Mouse (Mus musculus): Measurements from ENCODE around the gene Gm49416. TPM values are rescaled to one million over a fixed set of nuclear protein-coding genes. Genes with fewer than 3 reads are reported as not detected.

Gene Gm49416
- polyA plus RNA-seq, 2 experiments: not detected

DNA sequence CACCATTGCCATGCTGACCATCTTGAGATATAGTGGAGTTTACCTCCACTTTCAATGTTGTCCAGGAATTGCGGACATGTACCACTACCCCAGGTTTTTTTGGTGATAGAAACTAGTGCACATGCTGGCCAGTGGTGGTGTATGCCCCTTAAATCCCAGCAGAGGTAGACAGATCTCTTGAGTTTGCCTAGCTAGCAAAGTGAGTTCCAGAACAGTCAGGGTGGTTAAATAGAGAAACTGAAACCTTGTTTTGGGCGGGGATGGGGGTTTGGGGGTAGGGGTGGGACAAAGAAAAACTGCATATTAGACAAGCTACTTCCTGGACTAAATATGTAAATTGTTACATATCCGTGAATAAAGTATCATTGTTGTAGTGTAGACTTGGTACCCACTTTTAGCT lies 30.3 kb downstream of the Gm49416 start:
- peaks cover 13% of the 10 kb centered on the region for H3K4me1 ChIP-seq (ENCODE audit: control insufficient read depth, insufficient read depth, low read length)
- no peak overlapping the region for H3K4me2 ChIP-seq (replicated peaks; ENCODE audit: low read depth, low read length, severe bottlenecking)
- WGBS: 91% methylated on average over 3 of the region's 3 CpGs
- DNase-seq (ENCODE audit: low spot score): no peak
- TF ChIP-seq POLR2A (IDR thresholded peaks at IDR 0.05; ENCODE audit: borderline replicate concordance, extremely low read depth, insufficient read depth, insufficient read length): no peak
- no peaks in the 10 kb centered on the region for H3K9me3 ChIP-seq (ENCODE audit: control insufficient read depth, low read length)
- H3K9ac ChIP-seq (ENCODE audit: low read depth, low read length, severe bottlenecking): no peak overlapping the region
- ATAC-seq (ENCODE audit: low FRiP score, low read depth): no peak
- H3K4me3 ChIP-seq (replicated peaks; ENCODE audit: low read length): no peak overlapping the region
- H3K27me3 ChIP-seq (ENCODE audit: control insufficient read depth, insufficient read depth, low read length): no peaks in the 10 kb centered on the region
- H3K27ac ChIP-seq (replicated peaks; ENCODE audit: low read depth, low read length): no peak overlapping the region
- H3K36me3 ChIP-seq (ENCODE audit: control insufficient read depth, insufficient read depth, low read length): peaks cover 39% of the 10 kb centered on the region

DNA sequence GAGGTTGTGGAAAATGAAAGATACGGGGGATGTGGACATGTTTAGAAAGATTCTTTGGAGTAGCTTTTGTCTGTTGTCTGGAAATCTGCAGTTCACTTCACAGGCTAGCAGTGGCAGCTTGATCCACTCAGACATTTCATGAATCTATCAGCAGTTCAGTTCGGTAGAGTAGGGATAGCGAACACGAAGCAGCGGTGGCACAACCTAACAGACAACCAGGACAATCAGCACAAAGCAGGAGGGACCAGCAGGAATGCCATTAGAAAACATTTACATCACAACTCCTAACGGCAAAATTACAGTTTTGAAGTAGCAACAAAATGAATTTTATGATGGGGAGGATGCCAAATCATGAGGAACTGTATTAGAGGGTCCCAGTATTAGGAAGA lies 31.0 kb downstream of the Gm49416 start:
- 72% methylated on average over 6 of the region's 6 CpGs for WGBS

DNA sequence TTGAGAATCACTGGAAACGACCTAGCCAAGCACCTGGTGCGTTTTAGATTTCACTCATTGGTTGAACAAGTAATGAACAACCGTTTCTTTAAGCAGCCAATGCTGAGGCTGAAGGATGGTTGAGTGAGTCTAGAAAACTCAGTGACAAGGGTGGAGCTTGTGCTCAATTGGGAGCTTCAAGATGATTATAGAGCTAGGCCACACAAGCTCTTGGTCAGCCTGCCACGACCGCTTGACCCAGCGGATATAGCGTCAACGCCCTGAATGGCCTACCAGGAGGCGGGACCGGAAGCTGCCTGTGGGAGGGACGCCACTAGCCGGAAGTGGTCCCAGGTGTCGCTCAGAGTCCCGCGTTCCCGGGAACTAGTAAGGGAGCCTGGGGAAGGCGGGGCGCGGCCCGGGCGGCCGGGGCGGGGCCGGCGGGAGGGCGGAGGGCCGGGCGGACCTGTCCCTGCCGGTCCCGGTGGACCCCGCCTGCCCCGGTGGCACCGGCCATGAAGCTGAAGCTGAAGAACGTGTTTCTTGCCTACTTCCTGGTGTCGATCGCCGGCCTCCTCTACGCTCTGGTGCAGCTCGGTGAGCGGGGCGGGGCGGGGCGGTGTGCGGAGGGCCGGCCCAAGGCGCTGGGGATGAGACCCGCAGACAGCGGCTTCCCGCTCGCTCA lies 31.5 kb downstream of the Gm49416 start, which contains the start of gene B3gat3:
B3gat3 (plus strand) TSS at position 302 of the 664 bp plus-strand sequence.
- DNase-seq (ENCODE audit: low spot score) (peak; percentile 93), ATAC-seq (ENCODE audit: low FRiP score, low read depth) (peak; percentile 97)
- peaks cover 13% of the 10 kb centered on the region for H3K4me1 ChIP-seq (ENCODE audit: control insufficient read depth, insufficient read depth, low read length)
- H3K9me3 ChIP-seq (ENCODE audit: control insufficient read depth, low read length): no peaks in the 10 kb centered on the region
- peak within 1 kb of the TSS; percentile 77 for H3K9ac ChIP-seq (ENCODE audit: low read depth, low read length, severe bottlenecking)
- peak within 1 kb of the TSS; percentile 86 for H3K27ac ChIP-seq (replicated peaks; ENCODE audit: low read depth, low read length)
- TF ChIP-seq POLR2A (IDR thresholded peaks at IDR 0.05; ENCODE audit: borderline replicate concordance, extremely low read depth, insufficient read depth, insufficient read length): peak; percentile 57; the same call in 1 of the 2 replicates
- WGBS: 4% methylated on average over 30 of the region's 50 CpGs
- peak within 1 kb of the TSS; percentile 79 for H3K4me3 ChIP-seq (replicated peaks; ENCODE audit: low read length)
- H3K36me3 ChIP-seq (ENCODE audit: control insufficient read depth, insufficient read depth, low read length): peaks cover 29% of the 10 kb centered on the region
- no peaks in the 10 kb centered on the region for H3K27me3 ChIP-seq (ENCODE audit: control insufficient read depth, insufficient read depth, low read length)
- peak within 1 kb of the TSS; percentile 91 for H3K4me2 ChIP-seq (replicated peaks; ENCODE audit: low read depth, low read length, severe bottlenecking)

More for the DNA sequence above, 31.0 kb downstream of the Gm49416 start:
- no peaks in the 10 kb centered on the region for H3K27me3 ChIP-seq (ENCODE audit: control insufficient read depth, insufficient read depth, low read length)
- H3K9ac ChIP-seq (ENCODE audit: low read depth, low read length, severe bottlenecking): peak overlapping the region; percentile 77; the same call in 1 of the 2 replicates
- H3K36me3 ChIP-seq (ENCODE audit: control insufficient read depth, insufficient read depth, low read length): peaks cover 32% of the 10 kb centered on the region
- H3K27ac ChIP-seq (replicated peaks; ENCODE audit: low read depth, low read length): peak overlapping the region; percentile 86
- ATAC-seq (ENCODE audit: low FRiP score, low read depth): no peak
- H3K9me3 ChIP-seq (ENCODE audit: control insufficient read depth, low read length): no peaks in the 10 kb centered on the region
- H3K4me2 ChIP-seq (replicated peaks; ENCODE audit: low read depth, low read length, severe bottlenecking): peak overlapping the region; percentile 91
- DNase-seq (ENCODE audit: low spot score): no peak
- H3K4me3 ChIP-seq (replicated peaks; ENCODE audit: low read length): peak overlapping the region; percentile 79
- H3K4me1 ChIP-seq (ENCODE audit: control insufficient read depth, insufficient read depth, low read length): peaks cover 13% of the 10 kb centered on the region
- no peak for TF ChIP-seq POLR2A (IDR thresholded peaks at IDR 0.05; ENCODE audit: borderline replicate concordance, extremely low read depth, insufficient read depth, insufficient read length)

DNA sequence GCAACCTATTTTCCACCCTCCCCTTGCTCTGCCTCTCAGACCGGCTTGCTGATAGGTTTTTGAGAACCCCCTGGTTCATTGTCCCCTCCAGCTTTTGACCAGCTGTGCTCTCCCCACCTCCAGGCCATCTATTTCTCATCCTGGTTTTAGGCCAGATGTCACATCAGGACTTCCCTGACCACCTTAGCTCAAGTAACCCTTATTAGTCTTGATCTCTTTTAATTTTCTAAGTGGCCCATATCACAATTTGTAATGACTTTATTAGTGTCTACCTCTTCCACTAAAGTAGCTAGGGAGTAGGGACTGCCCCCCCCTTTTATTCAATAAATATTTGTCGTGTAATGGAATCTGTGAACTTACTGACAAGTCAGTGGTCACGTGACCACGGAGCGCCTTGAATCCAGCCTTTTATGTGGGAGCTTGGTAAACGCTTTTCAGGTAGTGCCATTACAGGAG lies 32.1 kb downstream of the Gm49416 start:
- no peaks in the 10 kb centered on the region for H3K9me3 ChIP-seq (ENCODE audit: control insufficient read depth, low read length)
- no peak for TF ChIP-seq POLR2A (IDR thresholded peaks at IDR 0.05; ENCODE audit: borderline replicate concordance, extremely low read depth, insufficient read depth, insufficient read length)
- peak overlapping the region; percentile 91 for H3K4me2 ChIP-seq (replicated peaks; ENCODE audit: low read depth, low read length, severe bottlenecking)
- H3K4me3 ChIP-seq (replicated peaks; ENCODE audit: low read length): peak overlapping the region; percentile 79
- no peak for ATAC-seq (ENCODE audit: low FRiP score, low read depth)
- H3K9ac ChIP-seq (ENCODE audit: low read depth, low read length, severe bottlenecking): peak overlapping the region; percentile 77
- peak overlapping the region; percentile 86 for H3K27ac ChIP-seq (replicated peaks; ENCODE audit: low read depth, low read length)
- peaks cover 13% of the 10 kb centered on the region for H3K4me1 ChIP-seq (ENCODE audit: control insufficient read depth, insufficient read depth, low read length)
- H3K36me3 ChIP-seq (ENCODE audit: control insufficient read depth, insufficient read depth, low read length): peaks cover 29% of the 10 kb centered on the region
- DNase-seq (ENCODE audit: low spot score): peak; percentile 68
- no peaks in the 10 kb centered on the region for H3K27me3 ChIP-seq (ENCODE audit: control insufficient read depth, insufficient read depth, low read length)
- WGBS: under 1% methylated on average over 6 of the region's 6 CpGs

DNA sequence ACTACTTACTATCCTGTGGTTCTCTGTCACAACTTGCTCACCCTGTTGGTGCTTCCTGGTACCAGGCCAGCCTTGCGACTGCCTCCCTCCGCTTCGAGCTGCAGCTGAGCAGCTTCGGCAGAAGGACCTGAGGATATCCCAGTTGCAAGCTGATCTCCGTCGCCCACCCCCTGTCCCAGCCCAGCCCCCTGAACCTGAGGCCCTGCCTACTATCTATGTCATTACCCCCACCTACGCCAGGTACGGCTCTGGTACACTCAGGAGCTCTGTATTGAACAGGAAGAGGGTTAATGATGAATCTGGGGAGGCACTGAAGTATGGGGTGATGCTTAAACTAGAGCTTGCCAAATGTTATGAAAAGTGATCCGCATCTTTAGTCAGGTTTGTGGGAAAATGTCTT lies 33.0 kb downstream of the Gm49416 start:
- Histone ChIP-seq H3K9ac (ENCODE audit: low read depth, low read length, severe bottlenecking) (no peak overlapping the region), H3K9me3 (ENCODE audit: control insufficient read depth, low read length) (no peaks in the 10 kb centered on the region), H3K27ac (replicated peaks; ENCODE audit: low read depth, low read length) (no peak overlapping the region), H3K27me3 (ENCODE audit: control insufficient read depth, insufficient read depth, low read length) (no peaks in the 10 kb centered on the region), H3K36me3 (ENCODE audit: control insufficient read depth, insufficient read depth, low read length) (peaks cover 29% of the 10 kb centered on the region), H3K4me3 (replicated peaks; ENCODE audit: low read length) (no peak overlapping the region), H3K4me1 (ENCODE audit: control insufficient read depth, insufficient read depth, low read length) (peaks cover 13% of the 10 kb centered on the region), H3K4me2 (replicated peaks; ENCODE audit: low read depth, low read length, severe bottlenecking) (no peak overlapping the region)
- 71% methylated on average over 9 of the region's 9 CpGs for WGBS
- no peak for DNase-seq (ENCODE audit: low spot score)
- ATAC-seq (ENCODE audit: low FRiP score, low read depth): no peak
- no peak for TF ChIP-seq POLR2A (IDR thresholded peaks at IDR 0.05; ENCODE audit: borderline replicate concordance, extremely low read depth, insufficient read depth, insufficient read length)
